Mouse (Mus musculus): ENCODE measurements around the gene Furin.

Furin gene

DNA sequence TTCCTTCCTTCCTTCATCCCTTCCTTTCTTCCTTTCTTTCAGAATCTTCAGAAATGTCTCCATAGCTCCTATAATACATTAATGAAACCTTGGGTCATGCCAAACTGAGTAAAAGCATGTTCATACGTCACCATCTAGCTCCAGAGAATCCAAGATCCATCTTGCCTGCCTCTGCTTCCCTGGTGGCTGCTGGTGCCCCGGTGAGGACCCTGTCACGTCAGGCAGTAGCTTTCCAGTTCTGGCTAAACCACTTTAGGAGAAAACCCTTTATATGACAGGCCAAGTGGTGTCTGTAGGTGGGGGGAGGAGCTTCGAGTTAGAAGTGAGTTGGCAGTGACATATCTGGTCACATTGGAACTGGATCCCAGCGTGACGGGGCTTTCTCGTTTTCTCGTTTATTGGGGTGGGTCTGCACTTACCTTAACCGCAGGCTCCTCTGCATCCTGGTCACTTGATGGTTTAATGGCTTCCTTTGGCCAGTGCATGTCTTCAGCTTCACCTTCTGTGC is at the start of gene Furin:
Furin (minus strand) TSS at position 249 of the 508 bp plus-strand sequence.
- DNase-seq, result no peak

DNA sequence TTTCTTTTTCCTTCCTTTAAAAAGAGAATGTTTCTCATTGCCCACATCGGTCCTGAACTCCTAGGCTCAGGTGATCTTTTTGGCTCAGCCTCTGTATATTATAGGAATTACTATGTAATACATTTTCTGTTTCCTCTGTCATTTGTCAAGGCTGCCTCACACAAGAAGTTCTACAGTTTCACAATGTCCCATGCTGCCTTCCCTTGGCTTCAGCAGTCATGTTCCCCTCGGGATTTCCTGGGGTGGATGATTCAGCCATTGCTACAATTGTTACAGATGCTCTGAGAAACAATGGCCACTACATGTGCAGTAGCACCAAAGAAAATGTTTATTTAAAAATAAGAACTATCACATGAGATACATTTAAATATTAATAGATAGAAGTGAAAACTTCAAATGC is 49.5 kb upstream of the Furin start:
- no peak for DNase-seq

DNA sequence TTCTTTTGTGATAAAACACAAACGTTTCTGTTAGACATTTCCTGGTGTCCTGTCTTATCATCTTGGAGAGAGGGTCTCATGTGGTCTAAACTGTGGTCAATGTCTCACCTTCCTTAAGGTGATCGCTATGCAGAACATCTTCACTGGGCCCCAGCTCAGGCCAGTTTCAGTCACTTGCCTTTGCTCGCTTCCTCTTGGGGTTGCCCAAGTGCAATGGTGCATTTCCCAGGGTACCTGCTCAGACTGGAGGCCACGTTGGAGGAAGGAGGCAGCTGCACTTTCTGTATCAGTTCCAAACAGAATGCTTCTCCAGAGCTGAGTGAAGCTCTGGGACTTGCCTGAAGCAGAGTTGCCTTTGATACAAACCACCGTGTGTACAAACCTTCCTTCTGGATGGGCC is 48.8 kb upstream of the Furin start:
- no peak for DNase-seq

DNA sequence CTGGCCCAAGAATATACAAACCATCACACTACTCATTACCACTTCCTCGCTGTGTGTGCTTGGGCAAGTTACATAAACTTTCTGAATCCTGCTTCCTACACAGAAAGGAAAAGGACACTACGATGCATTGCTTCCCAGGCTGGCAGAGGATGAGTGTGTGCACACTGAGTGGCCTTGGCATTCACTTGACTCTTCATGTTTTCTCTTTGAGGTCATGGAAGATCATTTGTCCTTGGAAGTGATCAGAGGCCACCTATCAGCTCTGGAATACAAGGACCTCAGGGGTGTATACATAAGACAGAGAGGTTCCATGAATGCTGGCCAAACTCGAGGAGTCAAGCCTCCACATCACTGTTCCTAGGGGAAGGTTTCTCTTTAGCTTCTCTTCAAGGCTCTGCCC is 47.9 kb upstream of the Furin start:
- no peak for DNase-seq

DNA sequence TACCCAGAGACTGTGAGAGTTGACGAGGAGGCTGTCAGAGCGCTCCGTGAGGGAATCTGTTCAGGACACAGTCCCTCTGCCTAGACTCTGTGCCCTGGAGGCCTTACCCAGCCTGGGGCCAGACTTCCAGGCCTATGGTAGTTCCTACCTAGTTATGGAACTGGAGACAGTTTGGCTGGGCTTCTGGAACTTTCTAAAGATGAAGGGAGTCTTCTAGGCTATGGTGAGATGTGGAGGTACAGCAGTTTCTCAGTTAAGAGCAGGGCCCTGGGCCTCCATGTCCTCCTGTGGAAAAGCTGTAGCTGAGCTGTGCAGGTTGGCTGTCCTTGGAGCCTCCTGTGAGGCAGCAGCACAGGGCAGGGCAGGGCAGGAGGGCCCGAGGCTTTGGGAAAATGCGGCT is 47.0 kb upstream of the Furin start:
- DNase-seq, result no peak

DNA sequence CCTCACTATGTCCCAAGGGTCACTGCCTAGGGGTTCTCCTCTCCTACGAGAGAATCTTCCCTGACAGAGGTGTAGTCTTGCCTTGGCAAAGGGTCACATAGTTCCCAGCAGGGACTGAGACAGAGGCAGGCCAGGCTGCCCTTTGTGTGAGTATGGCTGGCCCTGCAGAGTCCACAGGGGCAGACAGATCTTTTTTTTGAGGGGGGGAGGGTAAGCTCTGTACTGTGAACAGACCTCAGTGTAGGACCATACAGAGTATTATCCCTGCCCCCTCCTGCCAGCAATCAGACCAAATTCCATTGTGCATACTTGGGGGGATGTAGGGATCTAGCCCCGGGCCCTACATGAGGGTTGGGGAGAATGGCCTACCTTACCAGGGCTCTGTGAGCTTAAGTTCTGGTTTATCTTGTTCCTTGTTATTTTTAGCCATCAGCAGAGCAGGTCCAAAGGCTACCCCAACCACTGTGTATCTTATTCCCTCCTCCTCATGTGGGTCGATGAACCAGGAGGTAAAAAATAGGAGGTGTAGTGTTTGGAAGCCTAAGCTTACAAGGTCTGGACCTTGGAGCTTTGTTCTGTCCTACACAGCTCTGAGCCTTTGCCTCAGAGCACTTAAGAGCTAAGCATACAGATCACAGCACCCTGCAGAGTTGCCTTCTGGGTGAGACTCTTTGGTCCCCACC is 46.5 kb upstream of the Furin start:
- DNase-seq, result no peak

DNA sequence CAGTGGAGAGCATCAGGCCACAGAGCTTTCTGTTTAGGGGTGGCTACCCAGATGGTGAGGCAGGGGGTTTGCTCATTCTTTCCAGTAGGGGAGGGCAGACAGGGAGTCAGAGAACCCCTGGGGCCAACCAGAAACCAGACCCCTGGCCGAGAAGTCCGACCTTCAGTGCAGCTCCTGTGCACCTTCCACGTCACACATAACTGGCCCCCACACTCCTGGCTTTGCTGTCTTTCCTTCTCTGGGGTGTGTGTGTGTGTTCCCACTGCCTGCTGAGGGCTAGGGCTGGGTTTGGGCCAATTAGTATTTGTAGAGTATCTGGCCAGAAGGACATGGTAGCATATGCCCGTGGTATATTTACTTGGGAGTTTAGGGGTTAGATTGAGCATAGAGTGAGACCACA is 45.1 kb upstream of the Furin start:
- no peak for DNase-seq

DNA sequence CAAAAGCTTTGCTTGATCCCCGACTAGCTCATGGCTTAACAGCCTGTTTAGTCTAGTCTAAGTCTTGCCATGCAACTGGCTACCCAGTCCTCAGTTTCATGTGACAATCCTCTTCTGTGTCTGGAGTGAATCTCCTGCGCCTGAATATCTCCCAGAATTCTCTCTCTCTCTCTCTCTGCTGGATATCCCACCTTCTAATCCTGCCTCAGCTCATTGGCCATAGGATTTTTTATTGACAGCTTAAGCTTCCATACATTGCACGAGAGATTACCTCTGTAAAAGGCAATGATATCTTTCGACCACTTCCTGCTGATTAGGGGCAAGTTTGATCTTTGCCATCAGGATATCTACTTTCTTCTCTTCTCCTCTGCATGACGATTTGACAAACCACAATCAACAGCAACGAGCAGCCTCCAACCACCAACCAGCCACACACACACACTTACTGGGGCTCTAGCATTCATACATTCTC is 44.4 kb upstream of the Furin start:
- DNase-seq, result no peak

DNA sequence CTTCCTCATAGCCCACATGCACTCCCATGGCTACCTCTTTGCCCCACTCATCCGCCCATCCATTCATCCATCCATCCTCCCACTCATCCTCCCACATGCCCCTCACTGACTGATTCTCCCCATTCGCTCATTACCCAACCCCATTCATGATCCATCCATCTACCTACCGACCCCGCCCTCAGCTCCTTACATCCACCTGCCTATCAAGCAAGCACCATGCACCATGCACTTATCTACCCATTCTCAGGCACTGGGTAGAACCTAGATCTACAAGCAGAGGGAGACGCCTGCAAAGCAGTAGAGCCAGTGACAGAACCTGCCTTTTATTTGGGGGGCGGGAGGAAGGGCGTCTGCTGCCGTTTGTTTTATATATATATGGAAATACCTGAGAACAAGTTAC is 42.1 kb upstream of the Furin start:
- DNase-seq, result peak; percentile 2

DNA sequence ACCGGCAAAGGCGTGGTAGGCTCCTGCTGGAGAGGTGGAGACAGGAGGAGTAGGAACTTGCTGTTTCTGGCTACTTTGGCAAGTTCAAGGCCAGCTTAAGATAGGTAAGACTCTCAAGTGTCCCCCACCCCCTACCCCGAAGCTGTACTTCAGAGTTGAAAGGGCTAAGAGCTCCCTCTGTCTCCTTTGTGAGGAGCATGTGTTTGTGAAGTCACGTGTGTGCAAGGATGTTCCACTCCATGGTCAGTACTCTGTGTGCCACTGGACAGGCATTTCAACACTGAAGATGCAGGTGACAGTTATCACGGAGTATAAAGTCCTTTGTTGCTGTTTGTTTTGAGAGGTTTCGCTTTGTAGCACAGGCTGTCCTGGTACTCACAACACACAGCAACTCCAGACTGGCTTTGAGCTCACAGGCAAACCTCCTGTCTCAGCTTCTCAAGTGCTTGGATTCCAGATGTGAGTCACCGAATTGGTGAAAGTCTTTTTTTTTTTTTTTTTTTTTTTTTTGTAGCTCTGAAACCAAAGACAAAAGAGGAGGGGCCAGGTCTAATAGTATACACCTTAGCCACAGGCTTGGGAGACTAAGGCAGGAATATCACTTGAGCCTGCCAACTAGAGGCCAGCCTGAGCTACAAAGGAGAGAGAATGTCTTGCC is 41.1 kb upstream of the Furin start:
- DNase-seq, result no peak

DNA sequence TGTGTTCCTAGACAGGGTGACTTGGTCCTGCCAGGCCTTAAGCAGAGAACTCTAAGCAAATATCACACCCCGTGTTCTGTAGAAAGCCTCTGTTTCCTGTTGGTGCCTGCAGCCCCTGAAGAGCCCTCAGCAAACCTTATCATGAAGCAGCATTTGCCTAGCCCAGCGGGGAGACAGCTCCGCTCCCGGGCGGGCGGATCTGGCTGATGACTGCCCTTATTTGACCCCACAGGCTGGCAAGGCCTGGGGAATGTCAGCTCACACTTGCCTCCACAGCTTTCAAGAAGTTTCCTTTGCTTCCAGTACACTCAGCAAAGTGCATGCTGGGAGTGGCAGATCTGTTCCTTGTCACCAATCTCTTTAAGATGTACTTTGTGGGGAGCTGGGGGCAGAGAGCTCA is 40.3 kb upstream of the Furin start:
- DNase-seq, result peak; percentile 60

DNA sequence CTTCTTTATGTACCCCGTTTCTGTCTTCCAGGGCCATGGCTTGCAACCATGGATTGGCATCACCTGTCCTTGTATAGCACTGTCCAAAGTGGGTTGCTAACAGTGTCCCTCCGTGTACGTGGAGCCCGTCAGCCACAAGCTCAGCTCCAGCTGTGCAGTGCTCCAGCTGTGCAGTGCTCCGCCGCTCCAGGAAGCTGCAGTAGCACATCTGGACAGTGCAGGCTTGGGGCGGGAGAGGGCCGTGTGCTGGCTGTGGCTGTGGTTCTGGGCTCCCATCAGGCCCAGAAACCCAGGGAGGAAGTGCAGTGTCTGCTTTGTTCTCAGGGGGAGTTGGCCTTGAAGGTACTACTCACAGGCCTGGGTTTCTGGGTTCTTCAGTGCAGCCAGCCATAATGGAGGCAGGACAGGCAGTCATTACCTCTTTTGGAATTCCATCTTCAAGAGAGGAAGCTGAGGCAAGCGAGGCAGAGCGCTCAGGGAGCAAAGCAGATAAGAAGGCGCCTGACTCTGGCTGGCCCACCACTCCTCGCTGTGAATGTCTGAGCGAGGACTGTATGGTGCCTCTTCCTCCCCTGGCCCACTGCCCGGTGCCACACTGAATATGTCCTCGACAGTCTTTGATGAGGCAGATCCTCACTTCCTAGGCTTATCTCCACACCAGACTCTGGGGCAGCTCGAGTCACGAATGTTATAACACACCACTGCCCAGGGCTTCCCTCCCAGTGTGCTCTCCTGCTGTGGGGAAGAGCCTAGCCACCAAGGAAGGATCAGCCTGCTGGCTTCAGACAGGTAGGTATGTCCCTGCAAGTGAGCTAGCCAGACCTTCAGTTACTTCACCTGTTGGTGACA is 39.4 kb upstream of the Furin start:
- DNase-seq, result peak; percentile 45

DNA sequence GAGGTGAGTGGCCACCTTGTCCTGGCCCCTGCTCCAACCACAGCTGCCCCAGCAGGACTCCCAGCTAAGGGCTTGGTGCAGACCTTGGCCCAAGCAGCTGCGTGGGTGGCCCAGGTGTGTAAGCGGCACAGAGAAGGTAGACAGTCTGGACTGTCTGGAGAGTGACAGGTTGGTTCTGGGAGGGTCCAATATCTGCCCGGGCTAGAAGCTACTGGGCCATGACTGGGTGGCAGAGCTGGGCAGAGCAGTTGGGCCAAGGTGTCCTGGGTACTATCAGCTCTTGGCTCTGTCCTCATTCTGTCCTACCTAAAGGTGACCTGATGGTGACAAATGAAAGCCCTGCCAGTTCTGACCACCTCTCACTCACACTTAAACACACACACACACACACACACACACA is 37.9 kb upstream of the Furin start:
- DNase-seq, result no peak

DNA sequence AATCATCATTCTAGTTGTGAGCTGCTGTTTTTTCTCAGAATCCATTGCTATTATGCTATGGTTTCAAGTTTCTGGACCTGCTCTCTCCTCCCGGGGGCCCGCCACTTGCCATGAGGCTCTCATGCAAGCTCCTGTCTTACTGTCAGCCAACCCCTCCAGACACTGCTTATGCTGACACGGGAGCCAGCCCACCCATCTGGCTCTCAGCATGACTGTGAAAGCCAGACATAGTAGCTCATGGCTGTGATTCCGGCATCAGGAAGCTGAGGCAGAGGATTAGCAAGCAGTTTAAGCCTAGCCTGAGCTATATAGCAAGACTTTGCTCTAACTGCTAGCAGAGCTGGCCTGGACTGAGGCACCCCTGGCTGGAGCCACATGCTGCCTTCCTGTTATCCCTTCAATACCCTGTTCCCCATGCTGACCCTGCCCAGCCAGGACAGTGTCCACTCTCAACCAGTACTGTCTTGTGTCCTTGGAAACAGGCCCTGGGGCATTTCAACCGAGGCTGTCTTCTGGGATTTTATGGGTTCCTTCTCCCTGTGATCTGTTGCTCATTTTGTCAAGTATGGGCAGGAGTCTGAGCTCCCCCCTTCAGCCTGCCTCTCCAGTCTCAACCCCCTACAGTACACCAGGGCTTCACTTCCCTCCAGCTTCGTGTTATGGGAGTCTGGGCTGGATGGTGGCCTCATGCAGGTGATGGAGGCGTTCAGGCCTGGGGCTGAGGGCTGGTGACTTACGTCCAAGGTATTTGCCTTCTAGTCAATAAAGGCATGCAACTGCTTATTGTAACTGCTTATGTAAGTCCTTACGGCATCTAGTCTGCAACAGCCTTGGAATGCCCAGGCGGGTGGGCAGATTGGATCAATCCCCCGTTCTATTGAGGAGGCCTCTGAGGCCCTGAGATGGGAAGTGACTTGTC is 37.0 kb upstream of the Furin start:
- DNase-seq, result no peak

DNA sequence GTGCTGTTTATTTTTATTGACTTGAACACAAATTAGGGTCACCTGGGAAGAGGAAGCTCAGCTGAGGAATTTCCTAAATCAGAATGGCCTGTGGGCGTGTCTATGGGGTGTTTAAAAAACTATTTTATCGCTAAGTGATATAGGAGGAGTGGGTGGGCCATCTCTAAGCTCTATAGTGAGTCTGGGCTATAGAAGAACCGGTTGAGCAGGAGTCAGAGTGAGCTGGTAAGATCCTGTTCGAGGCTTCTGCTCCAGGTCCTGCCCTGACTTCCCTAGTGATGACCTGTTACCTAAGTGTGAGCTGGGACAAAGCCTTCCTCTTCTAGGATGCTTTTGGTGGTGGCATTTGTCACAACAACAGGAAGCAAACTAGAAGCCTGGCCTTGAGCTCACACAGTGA is 35.4 kb upstream of the Furin start:
- DNase-seq, result no peak

DNA sequence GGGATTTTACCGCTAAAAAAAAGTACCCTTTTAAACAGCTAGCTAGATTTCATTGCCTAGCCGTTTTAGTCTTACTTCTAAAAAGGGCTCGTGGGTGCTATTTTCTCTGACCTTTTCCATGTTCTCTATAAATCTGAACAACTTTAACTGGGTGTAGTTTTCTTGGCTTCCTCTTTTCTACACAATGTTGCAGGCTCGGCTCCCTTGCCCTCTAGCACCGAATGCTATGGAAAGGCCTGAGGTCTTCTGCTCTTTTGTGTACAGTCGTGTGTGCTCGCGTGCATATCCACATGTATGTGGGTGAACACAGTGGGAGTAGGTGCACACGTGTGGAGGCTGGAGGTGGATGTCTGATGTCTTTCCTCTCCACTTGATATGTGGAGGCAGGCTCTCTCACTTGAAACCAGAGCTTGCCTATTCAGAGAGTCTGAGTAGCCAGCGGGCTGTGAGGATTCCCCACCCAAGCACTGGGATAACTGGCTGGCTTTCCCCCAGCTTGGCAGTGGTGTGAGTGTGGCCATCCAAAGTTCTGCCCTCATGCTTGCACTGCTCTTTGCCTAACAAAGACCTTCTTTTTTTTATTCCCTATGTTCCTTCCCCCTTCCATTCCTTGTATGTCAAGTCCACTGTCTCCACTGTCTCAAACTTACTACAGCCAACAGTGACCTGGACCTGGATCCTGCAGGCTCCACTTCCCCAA is 34.7 kb upstream of the Furin start:
- DNase-seq, result no peak

DNA sequence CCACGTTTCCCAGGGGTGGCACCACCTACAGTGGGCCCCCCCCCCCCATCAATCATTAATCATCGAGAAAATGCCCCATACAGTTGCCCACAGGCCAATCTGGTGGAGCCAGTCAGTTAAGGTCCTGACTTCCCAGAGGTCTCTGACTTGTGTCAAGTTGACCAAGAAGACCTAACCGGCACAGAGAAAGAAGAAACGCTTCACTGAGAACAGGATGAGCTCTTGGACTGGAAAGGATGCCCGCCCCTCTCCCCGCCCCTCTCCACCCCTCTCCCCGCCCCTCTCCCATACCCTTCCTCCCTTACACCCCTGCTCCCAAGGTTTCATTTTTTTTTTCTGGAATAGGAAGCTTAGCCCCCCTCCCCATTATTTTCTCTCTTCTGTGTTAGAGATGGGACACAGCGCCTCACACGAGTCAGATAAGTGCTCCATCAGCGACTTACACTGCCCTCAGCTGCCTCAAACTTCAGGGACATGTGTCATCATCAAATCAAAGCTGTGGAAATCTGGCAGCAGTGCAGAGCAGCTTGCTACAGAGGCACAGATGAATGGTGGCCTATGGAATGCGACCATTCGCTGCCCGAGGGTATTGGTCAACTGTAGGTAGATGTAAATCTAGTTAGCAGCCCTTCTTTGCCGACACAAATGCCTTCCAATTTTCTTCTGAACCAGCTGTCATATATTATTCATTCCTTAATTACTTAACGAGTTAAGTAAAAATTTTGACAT is 34.0 kb upstream of the Furin start:
- no peak for DNase-seq

DNA sequence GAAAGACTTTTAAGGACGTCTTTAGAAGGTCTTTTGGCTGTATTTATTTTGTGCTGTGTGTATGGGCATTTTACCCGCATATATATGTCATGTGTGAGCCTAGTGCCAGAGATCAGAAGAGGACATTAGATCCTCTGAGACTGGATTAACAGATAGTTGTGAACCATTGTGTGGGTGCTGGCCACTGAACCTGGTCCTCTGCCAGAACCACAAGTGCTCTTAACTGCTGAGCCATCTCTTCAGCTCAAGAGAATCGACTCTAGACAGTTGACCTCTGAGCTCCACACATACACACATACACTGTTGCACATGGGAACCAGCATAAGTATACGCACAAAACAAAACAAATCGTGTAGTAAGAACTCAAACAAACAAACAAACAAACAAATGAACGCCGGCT is 31.3 kb upstream of the Furin start:
- DNase-seq, result no peak

DNA sequence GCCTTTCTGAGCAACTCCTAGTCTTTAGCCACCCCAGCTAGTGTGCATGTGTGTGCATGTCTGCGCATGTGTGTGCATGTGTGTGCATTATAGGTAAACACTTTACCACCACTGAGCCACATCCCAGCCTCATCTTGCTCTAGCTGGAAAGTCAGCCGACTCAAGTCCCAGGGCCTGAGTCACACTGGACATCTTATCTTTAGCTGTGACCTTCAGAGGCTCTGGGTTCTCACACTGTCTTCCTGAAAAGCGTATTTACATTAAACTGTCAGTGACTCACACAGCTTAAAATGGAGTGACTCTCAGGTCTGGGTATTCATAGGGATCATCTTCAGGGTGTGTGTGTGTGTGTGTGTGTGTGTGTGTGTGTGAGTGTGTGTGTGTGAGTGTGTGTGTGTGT is 30.4 kb upstream of the Furin start:
- DNase-seq, result no peak

DNA sequence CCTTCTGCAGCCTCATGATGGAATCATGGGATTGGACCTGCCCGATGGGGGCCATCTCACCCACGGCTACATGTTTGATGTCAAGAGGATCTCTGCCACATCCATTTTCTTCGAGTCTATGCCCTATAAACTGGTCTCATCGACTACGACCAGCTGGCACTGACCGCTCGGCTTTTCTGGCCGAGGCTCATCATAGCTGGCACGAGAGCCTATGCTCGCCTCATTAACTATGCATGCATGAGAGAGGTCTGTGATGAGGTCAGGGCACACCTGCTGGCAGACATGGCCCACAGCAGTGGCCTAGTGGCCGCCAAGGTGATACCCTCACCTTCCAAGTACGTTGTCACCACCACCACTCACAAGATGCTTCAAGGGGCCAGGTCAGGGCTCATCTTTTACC is 24.4 kb upstream of the Furin start:
- no peak for DNase-seq

DNA sequence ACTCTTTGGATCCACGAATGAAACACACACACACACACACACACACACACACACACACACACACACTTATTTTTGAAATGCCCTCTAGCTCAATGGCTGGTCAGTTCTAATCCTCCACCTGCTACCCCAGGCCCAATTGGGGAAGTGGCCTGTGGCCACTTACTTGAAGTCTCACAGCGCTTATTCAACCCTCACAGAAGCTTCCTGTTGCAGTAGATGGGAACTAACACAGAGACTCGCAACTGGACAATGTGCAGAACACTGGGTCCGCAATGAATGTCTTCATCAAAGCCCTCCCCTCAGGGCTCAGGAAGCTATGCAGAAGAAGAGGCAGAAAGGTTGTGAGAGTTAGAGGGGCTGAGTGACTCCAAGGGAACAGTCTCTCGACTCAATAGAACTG is 22.5 kb upstream of the Furin start:
- no peak for DNase-seq
